Mouse (Mus musculus): Measurements from ENCODE around the gene Gm5725.

Gm5725 gene

DNA sequence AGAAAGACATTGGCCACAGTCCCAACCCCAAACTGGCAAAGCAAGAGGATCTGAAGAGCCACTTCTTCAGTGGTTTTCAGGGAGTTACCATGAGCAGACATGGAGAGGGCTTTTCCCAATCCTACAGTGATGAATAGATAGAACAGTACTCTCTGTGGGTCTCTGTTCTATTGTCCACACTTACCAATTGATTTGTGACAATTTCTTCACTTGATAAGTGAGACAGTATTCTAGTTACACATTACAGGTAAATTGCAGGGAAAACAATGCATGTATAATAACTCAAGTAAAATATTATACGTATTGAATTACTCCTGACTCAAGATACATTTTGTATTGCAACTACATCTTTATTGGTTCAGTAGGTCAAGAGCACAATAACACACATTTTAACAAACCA lies at the start of gene Gm5725:
TSS of gene Gm5725 (minus strand) at position 101 of the 400 bp plus-strand sequence.
- WGBS: no CpG with 5 or more reads among the region's 1 CpGs

DNA sequence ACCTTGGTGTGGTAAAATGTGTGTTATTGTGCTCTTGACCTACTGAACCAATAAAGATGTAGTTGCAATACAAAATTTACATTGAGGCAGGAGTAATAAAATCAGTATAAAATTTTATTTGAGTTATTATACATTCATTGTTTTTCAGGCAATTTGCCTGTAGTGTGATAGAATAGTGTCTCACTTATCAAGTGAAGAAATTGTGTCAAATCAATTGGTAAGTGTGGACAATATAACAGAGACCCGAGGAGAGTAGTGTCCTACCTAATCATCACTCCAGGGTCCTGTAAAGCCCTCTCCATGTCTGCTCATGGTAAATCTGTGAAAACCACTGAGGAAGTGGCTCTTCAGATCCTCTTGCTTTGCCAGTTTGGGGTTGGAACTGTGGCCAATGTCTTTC lies 12.0 kb downstream of the Gm5725 start, which contains the start of gene Vmn1r135:
TSS of gene Vmn1r135 (plus strand) at position 301 of the 400 bp plus-strand sequence.
- no CpG with 5 or more reads among the region's 1 CpGs for WGBS

DNA sequence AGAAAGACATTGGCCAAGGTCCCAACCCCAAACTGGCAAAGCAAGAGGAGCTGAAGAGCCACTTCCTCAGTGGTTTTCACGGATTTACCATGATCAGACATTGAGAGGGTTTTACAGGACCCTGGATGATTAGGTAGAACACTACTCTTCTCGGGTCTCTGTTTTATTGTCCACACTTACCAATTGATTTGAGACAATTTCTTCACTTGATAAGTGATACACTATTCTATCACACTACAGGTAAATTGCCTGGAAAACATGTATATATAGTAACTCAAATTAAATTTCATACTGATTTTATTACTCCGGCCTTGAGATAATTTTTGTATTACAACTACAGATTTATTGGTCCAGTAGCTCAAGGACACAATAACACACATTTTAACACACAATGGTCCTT lies 47.4 kb downstream of the Gm5725 start, which contains the start of gene Gm4177:
TSS of gene Gm4177 (minus strand) at position 101 of the 400 bp plus-strand sequence.
- no CpG with 5 or more reads among the region's 3 CpGs for WGBS

Measured in cerebral cortex, adult 2 months (tissue).